Mouse (Mus musculus): Measurements from ENCODE around the gene Zyg11b. TPM values are rescaled to one million over a fixed set of nuclear protein-coding genes. Genes with fewer than 3 reads are reported as not detected.

The Zyg11b gene
- 6.3 and 6.6 TPM in 2 replicates for polyA plus RNA-seq (2015; fragmentation: Nextera tagmentation; extraction: Ambion mirVana)

GRCm38 (mm10) chr4:108300670-108301373 lies at the start of gene Zyg11b:
Gene Zyg11b (minus strand): TSS chr4:108301096.
- Histone ChIP-seq H3K9me3 (peaks cover 5% of the 10 kb centered on the region; the same call in 1 of the 2 replicates), H3K4me3 (peak within 1 kb of the TSS; percentile 85), H3K4me1 (peaks cover 22% of the 10 kb centered on the region), H3K4me2 (peak within 1 kb of the TSS; percentile 86), H3K36me3 (peaks cover 3% of the 10 kb centered on the region; the same call in 1 of the 2 replicates), H3K27me3 (replicated peaks) (no peaks in the 10 kb centered on the region), H3K9ac (peak within 1 kb of the TSS; percentile 94), H3K27ac (replicated peaks) (peak within 1 kb of the TSS; percentile 90)
- peak; percentile 92 for ATAC-seq (ENCODE audit: extremely low read depth, insufficient number of reproducible peaks, low FRiP score, low TSS enrichment)
- under 1% methylated on average over 53 of the region's 58 CpGs for WGBS

- 20% methylated on average over 8 of the region's 8 CpGs for whole genome bisulfite sequencing
- no peak for ATAC-seq (ENCODE audit: extremely low read depth, insufficient number of reproducible peaks, low FRiP score, low TSS enrichment)
- H3K4me2 ChIP-seq, result peak overlapping the region; percentile 27; the same call in 1 of the 2 replicates
Observed at GRCm38 (mm10) chr4:108349836-108350547, 49.1 kb upstream of the Zyg11b start.

DNA sequence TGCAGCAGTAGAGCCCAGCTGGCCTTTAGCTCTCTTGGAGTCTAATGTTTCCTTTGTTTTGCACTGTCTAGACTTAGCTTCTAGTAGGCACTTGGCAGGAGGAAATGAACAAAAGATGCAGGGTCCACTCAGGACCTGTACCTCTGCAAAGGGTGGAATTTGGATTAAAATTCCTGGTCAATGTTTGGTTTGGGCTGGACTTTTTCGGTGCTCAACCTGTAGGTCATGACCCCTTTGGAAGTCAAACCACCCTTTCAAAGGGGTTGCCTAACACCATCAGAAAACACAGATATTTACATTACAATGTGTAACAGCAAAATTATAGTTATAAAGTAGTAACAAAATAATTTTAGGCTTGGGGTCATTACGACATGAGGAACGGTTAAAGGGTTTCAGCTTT lies 48.2 kb upstream of the Zyg11b start:
- Histone ChIP-seq H3K27ac (replicated peaks) (peak overlapping the region; percentile 93), H3K4me3 (no peak overlapping the region), H3K4me1 (peaks cover 62% of the 10 kb centered on the region), H3K9ac (no peak overlapping the region), H3K4me2 (no peak overlapping the region), H3K27me3 (replicated peaks) (no peaks in the 10 kb centered on the region), H3K36me3 (no peaks in the 10 kb centered on the region), H3K9me3 (no peaks in the 10 kb centered on the region)
- 85% methylated on average over 3 of the region's 3 CpGs for whole genome bisulfite sequencing
- no peak for ATAC-seq (ENCODE audit: extremely low read depth, insufficient number of reproducible peaks, low FRiP score, low TSS enrichment)

More at GRCm38 (mm10) chr4:108349836-108350547, 49.1 kb upstream of the Zyg11b start:
- H3K36me3 ChIP-seq, result no peaks in the 10 kb centered on the region
- no peak overlapping the region for H3K4me3 ChIP-seq
- peak overlapping the region; percentile 93 for H3K27ac ChIP-seq (replicated peaks)
- no peaks in the 10 kb centered on the region for H3K27me3 ChIP-seq (replicated peaks)
- H3K9ac ChIP-seq, result peak overlapping the region; percentile 50
- no peaks in the 10 kb centered on the region for H3K9me3 ChIP-seq
- H3K4me1 ChIP-seq, result peaks cover 66% of the 10 kb centered on the region

DNA sequence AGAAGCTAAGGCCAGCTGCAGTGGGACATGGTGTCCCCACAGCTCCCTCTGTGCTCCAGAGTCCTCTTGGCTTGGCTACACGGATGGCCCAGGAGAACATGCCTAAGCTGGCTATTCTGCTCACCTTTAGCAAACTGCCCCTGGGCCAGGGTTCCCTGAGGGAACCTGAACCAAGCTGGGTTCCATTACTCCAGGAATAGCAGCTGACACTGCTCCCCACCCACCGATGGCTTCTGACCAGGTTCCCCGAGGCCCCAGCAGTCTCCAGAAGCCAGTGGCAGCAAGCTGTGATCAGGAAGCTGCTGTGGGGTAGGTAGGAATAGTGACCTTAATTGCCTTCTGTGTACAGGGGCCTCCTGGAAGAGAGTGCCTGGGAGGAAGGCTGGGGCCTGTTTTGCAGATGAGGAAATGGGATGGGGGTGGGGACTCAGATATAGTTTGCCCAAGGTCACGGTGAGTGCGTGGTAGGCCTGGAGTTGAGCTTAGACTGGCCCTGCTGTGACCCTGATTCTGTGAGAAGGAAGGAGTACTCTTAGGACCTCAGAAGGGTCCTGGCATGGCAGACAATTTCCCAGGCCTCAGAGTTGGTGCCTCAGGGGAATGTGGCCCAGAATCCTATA lies 47.5 kb upstream of the Zyg11b start:
- Histone ChIP-seq H3K27me3 (replicated peaks) (no peaks in the 10 kb centered on the region), H3K4me3 (no peak overlapping the region), H3K4me2 (no peak overlapping the region), H3K9me3 (no peaks in the 10 kb centered on the region), H3K27ac (replicated peaks) (peak overlapping the region; percentile 93), H3K4me1 (peaks cover 60% of the 10 kb centered on the region), H3K9ac (peak overlapping the region; percentile 63), H3K36me3 (no peaks in the 10 kb centered on the region)
- ATAC-seq (ENCODE audit: extremely low read depth, insufficient number of reproducible peaks, low FRiP score, low TSS enrichment), result no peak
- WGBS, result 21% methylated on average over 5 of the region's 5 CpGs

- ATAC-seq (ENCODE audit: extremely low read depth, insufficient number of reproducible peaks, low FRiP score, low TSS enrichment), result no peak
- peaks cover 59% of the 10 kb centered on the region for H3K4me1 ChIP-seq
- no peaks in the 10 kb centered on the region for H3K36me3 ChIP-seq
- 85% methylated on average over 5 of the region's 5 CpGs for WGBS
- H3K9ac ChIP-seq, result no peak overlapping the region
- H3K27me3 ChIP-seq (replicated peaks), result no peaks in the 10 kb centered on the region
- H3K4me3 ChIP-seq, result no peak overlapping the region
- H3K27ac ChIP-seq (replicated peaks), result no peak overlapping the region
- no peak overlapping the region for H3K4me2 ChIP-seq
- H3K9me3 ChIP-seq, result no peaks in the 10 kb centered on the region
Observed at GRCm38 (mm10) chr4:108347111-108347510, 46.2 kb upstream of the Zyg11b start.

DNA sequence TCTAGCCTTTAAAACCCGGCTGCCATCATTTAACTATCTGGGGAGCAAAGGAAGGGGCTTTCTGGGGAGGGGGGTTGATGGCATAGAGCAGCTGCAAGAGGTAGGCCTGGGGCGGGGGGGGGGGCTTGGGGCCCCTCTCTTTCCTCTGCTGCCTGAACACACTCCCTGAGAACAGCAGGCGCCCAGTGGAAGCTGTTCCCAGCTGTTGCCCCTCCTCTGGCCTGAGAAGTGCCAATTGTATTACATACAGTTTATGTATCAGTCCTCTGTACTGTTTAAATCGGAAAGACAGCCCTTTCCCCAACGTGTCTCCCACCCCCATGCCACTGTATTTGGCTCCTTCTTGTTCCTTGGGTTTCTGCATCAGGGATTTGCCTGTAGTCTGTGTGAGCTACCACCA lies 44.9 kb upstream of the Zyg11b start:
- no peak overlapping the region for H3K4me3 ChIP-seq
- no peaks in the 10 kb centered on the region for H3K27me3 ChIP-seq (replicated peaks)
- WGBS, result 48% methylated on average over 5 of the region's 5 CpGs
- H3K9ac ChIP-seq, result no peak overlapping the region
- ATAC-seq (ENCODE audit: extremely low read depth, insufficient number of reproducible peaks, low FRiP score, low TSS enrichment), result no peak
- H3K4me1 ChIP-seq, result peaks cover 47% of the 10 kb centered on the region
- H3K4me2 ChIP-seq, result no peak overlapping the region
- no peaks in the 10 kb centered on the region for H3K36me3 ChIP-seq
- no peaks in the 10 kb centered on the region for H3K9me3 ChIP-seq
- no peak overlapping the region for H3K27ac ChIP-seq (replicated peaks)

GRCm38 (mm10) chr4:108344631-108345083 lies 43.8 kb upstream of the Zyg11b start:
- H3K9me3 ChIP-seq, result no peaks in the 10 kb centered on the region
- ATAC-seq (ENCODE audit: extremely low read depth, insufficient number of reproducible peaks, low FRiP score, low TSS enrichment), result no peak
- peaks cover 37% of the 10 kb centered on the region for H3K4me1 ChIP-seq
- H3K36me3 ChIP-seq, result peaks cover 7% of the 10 kb centered on the region
- H3K9ac ChIP-seq, result 0 out of 2 replicates have a peak overlapping the region, but pooled peaks have one; percentile 1
- H3K4me2 ChIP-seq, result no peak overlapping the region
- H3K27me3 ChIP-seq (replicated peaks), result no peaks in the 10 kb centered on the region
- H3K4me3 ChIP-seq, result no peak overlapping the region
- 25% methylated on average over 7 of the region's 7 CpGs for WGBS
- peak overlapping the region; percentile 70 for H3K27ac ChIP-seq (replicated peaks)

DNA sequence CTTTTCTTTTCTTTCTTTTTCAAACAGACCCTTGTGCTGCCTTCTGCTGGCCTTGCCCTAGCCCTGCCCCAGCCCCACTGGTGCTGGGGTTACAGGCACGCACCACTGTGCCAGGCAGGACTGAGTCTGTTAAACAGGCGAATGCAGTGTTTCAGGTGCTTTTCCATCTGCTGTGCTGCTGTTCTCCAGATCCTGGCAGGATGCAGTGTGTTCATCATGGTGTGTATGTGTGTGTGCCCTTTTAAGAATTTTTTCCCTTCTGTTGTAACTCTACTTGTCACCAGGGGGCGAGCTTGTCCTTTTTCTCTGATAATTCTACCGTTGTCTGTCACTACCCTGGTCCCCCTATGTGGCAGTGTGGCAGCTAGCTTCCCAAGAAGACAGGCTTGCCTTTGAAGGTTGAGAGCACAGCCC lies 38.4 kb upstream of the Zyg11b start:
- Histone ChIP-seq H3K36me3 (peaks cover 58% of the 10 kb centered on the region), H3K9me3 (no peaks in the 10 kb centered on the region), H3K9ac (peak overlapping the region; percentile 52), H3K4me3 (no peak overlapping the region), H3K4me2 (no peak overlapping the region), H3K4me1 (peaks cover 12% of the 10 kb centered on the region), H3K27ac (replicated peaks) (no peak overlapping the region), H3K27me3 (replicated peaks) (no peaks in the 10 kb centered on the region)
- 15% methylated on average over 4 of the region's 4 CpGs for WGBS
- no peak for ATAC-seq (ENCODE audit: extremely low read depth, insufficient number of reproducible peaks, low FRiP score, low TSS enrichment)

DNA sequence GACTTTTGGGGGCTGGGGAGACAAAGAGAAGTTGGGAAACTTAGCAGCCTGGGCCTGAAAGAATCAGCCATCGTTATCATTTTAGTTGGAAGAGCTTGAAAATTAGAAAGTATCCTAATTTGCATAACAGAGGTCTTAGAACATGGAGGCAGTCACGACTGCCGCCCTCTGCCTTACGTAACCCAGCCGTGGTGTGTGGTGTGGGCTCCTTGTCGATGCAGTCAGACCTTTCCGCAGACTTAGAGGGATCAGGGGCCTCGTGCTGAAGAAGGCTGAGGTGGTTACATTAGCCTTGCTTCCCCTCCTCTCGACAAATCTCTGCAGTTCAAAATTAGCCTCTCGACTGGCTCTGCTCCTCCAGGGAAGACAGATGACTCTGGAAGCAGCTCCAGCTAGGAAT lies 37.9 kb upstream of the Zyg11b start:
- Histone ChIP-seq H3K9me3 (no peaks in the 10 kb centered on the region), H3K4me3 (no peak overlapping the region), H3K36me3 (peaks cover 63% of the 10 kb centered on the region), H3K27me3 (replicated peaks) (no peaks in the 10 kb centered on the region), H3K4me2 (no peak overlapping the region), H3K9ac (peak overlapping the region; percentile 52), H3K4me1 (peaks cover 11% of the 10 kb centered on the region), H3K27ac (replicated peaks) (no peak overlapping the region)
- no peak for ATAC-seq (ENCODE audit: extremely low read depth, insufficient number of reproducible peaks, low FRiP score, low TSS enrichment)
- 63% methylated on average over 10 of the region's 10 CpGs for WGBS

DNA sequence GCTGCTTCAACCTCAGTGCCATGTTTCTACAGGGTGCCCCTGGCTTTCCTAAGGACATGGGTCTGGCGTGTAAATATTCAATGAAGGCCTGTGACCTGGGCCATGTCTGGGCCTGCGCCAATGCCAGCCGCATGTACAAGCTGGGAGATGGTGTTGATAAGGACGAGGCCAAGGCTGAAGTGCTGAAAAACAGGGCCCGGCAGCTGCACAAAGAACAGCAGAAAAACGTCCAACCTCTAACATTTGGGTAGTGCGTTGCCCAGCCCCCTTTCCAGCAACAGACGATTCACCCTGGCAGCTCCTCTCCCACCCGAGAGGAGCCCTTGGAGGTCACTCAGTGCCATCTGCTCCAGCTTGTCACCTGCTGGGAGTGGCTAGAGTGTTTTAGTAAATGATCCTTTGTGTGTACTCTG lies 37.4 kb upstream of the Zyg11b start:
- WGBS, result 61% methylated on average over 9 of the region's 9 CpGs
- Histone ChIP-seq H3K9ac (no peak overlapping the region), H3K9me3 (no peaks in the 10 kb centered on the region), H3K4me3 (no peak overlapping the region), H3K4me2 (no peak overlapping the region), H3K4me1 (peaks cover 11% of the 10 kb centered on the region), H3K27me3 (replicated peaks) (no peaks in the 10 kb centered on the region), H3K36me3 (peaks cover 68% of the 10 kb centered on the region), H3K27ac (replicated peaks) (no peak overlapping the region)
- ATAC-seq (ENCODE audit: extremely low read depth, insufficient number of reproducible peaks, low FRiP score, low TSS enrichment), result no peak

GRCm38 (mm10) chr4:108337817-108338216 lies 36.9 kb upstream of the Zyg11b start:
- Histone ChIP-seq H3K4me1 (peaks cover 11% of the 10 kb centered on the region), H3K9me3 (no peaks in the 10 kb centered on the region), H3K4me2 (no peak overlapping the region), H3K9ac (no peak overlapping the region), H3K27ac (replicated peaks) (no peak overlapping the region), H3K36me3 (peaks cover 73% of the 10 kb centered on the region), H3K27me3 (replicated peaks) (no peaks in the 10 kb centered on the region), H3K4me3 (no peak overlapping the region)
- WGBS, result 43% methylated on average over 3 of the region's 3 CpGs
- ATAC-seq (ENCODE audit: extremely low read depth, insufficient number of reproducible peaks, low FRiP score, low TSS enrichment), result no peak

Measured in heart, embryonic 13.5 days (tissue).